Mouse (Mus musculus) MEL (cell line): ENCODE measurements around the gene Wfikkn2. TPM values are rescaled to one million over a fixed set of nuclear protein-coding genes. Genes with fewer than 3 reads are reported as not detected.

ENCODE experiments used
- DNase-seq: peaks from one replicate; pipeline ENCODE4 v3.0.0; 2011; ENCODE audit warnings: low read depth, low spot score
- H3K27ac ChIP-seq: 2 replicates; pipeline ENCODE4 v1.5.1; 2012; ENCODE audit warnings: low read depth, mild to moderate bottlenecking, control low read depth, low read length, moderate library complexity; ENCODE audit not compliant: control insufficient read depth
- H3K27me3 ChIP-seq, 2 experiments: fragments of 150-350 bp in 1 of 2; sonication (generic) in 1 of 2; 2 replicates each; pipeline ENCODE4 v1.6.1; 2012; ENCODE audit warnings: low read length in 2 of 2, mild to moderate bottlenecking in 2 of 2, improper control_type of control experiment in 1 of 2, moderate library complexity in 1 of 2; ENCODE audit not compliant: insufficient read depth in 2 of 2, control insufficient read depth in 1 of 2
- H3K36me3 ChIP-seq, 2 experiments: 2 replicates each; pipeline ENCODE4 v1.6.1; 2012 to 2014; ENCODE audit warnings: low read length in 2 of 2, improper control_type of control experiment in 1 of 2, inconsistent platforms in 1 of 2, mild to moderate bottlenecking in 1 of 2; ENCODE audit not compliant: insufficient read depth in 2 of 2, control insufficient read depth in 1 of 2
- H3K4me1 ChIP-seq, 2 experiments: fragments of 150-350 bp in 1 of 2; sonication (generic) in 1 of 2; 2 replicates each; pipeline ENCODE4 v1.6.1; 2012; ENCODE audit warnings: low read length in 2 of 2, improper control_type of control experiment in 1 of 2, mild to moderate bottlenecking in 1 of 2; ENCODE audit not compliant: insufficient read depth in 2 of 2, control insufficient read depth in 1 of 2
- H3K4me3 ChIP-seq, 2 experiments: fragments of 150-350 bp in 1 of 2; sonication (generic) in 1 of 2; 2 replicates each; pipeline ENCODE4 v1.5.1; 2012; ENCODE audit warnings: low read depth in 2 of 2, low read length in 2 of 2, mild to moderate bottlenecking in 2 of 2, moderate library complexity in 2 of 2, control low read depth in 1 of 2, improper control_type of control experiment in 1 of 2; ENCODE audit not compliant: control insufficient read depth in 1 of 2, insufficient read depth in 1 of 2
- H3K79me2 ChIP-seq: 2 replicates; pipeline ENCODE4 v1.6.1; 2012; ENCODE audit warnings: mild to moderate bottlenecking, low read length, moderate library complexity; ENCODE audit not compliant: control insufficient read depth, poor library complexity, insufficient read depth
- H3K9ac ChIP-seq: 2 replicates; pipeline ENCODE4 v1.6.1; 2012; ENCODE audit warnings: low read depth, mild to moderate bottlenecking, control low read depth, low read length, moderate library complexity; ENCODE audit not compliant: control insufficient read depth, poor library complexity, severe bottlenecking
- H3K9me3 ChIP-seq: fragments of 150-350 bp; sonication (generic); replicated peaks from 2 replicates; pipeline ENCODE4 v1.6.1; 2012; ENCODE audit warnings: mild to moderate bottlenecking, low read length, improper control_type of control experiment, moderate library complexity; ENCODE audit not compliant: insufficient read depth
- CHD2 ChIP-seq: IDR thresholded peaks from 2 replicates; pipeline ENCODE4 v1.6.1; 2011; ENCODE audit warnings: low read length, improper control_type of control experiment
- HCFC1 ChIP-seq: IDR thresholded peaks from 2 replicates; pipeline ENCODE4 v1.6.1; 2012; ENCODE audit warnings: low read depth, mild to moderate bottlenecking, inconsistent platforms, low read length, improper control_type of control experiment, moderate library complexity
- KAT2A ChIP-seq: conservative IDR thresholded peaks from 2 replicates; pipeline ENCODE4 v1.6.1; 2012; ENCODE audit warnings: low read depth, low read length, improper control_type of control experiment, inconsistent platforms
- MAX ChIP-seq: IDR thresholded peaks from 2 replicates; pipeline ENCODE4 v1.6.1; 2011; ENCODE audit warnings: low read length, improper control_type of control experiment
- MAZ ChIP-seq: IDR thresholded peaks from 2 replicates; pipeline ENCODE4 v1.6.1; 2012; ENCODE audit warnings: low read depth, mild to moderate bottlenecking, inconsistent platforms, low read length, improper control_type of control experiment
- MXI1 ChIP-seq: IDR thresholded peaks from 2 replicates; pipeline ENCODE4 v1.6.1; 2011; ENCODE audit warnings: mild to moderate bottlenecking, low read depth, low read length, improper control_type of control experiment
- MYB ChIP-seq: IDR thresholded peaks from 2 replicates; pipeline ENCODE4 v1.6.1; 2011; ENCODE audit warnings: mild to moderate bottlenecking, low read depth, low read length, improper control_type of control experiment
- NELFE ChIP-seq: IDR thresholded peaks from 2 replicates; pipeline ENCODE4 v1.6.1; 2011; ENCODE audit warnings: low read depth, low read length, improper control_type of control experiment
- POLR2A ChIP-seq, 2 experiments: IDR thresholded peaks; 2 replicates each; pipeline ENCODE4 v1.6.1; 2011 to 2012; ENCODE audit warnings: low read length in 2 of 2, mild to moderate bottlenecking in 2 of 2, control low read depth in 1 of 2, improper control_type of control experiment in 1 of 2, low read depth in 1 of 2, moderate library complexity in 1 of 2; ENCODE audit not compliant: control insufficient read depth in 1 of 2, insufficient read depth in 1 of 2, poor library complexity in 1 of 2
- POLR2AphosphoS5 ChIP-seq: IDR thresholded peaks from 2 replicates; pipeline ENCODE4 v1.6.1; 2012; ENCODE audit warnings: low read depth, borderline replicate concordance, mild to moderate bottlenecking, inconsistent platforms, low read length, moderate library complexity, mixed read lengths
- RAD21 ChIP-seq: IDR thresholded peaks from 2 replicates; pipeline ENCODE4 v1.6.1; 2011; ENCODE audit warnings: mild to moderate bottlenecking, low read depth, low read length, improper control_type of control experiment
- RCOR1 ChIP-seq: IDR thresholded peaks from 2 replicates; pipeline ENCODE4 v1.6.1; 2012; ENCODE audit warnings: low read depth, mild to moderate bottlenecking, inconsistent platforms, low read length, improper control_type of control experiment
- TAL1 ChIP-seq: IDR thresholded peaks from 2 replicates; pipeline ENCODE4 v1.6.1; 2012; ENCODE audit warnings: mild to moderate bottlenecking, inconsistent platforms, low read length, moderate library complexity, mixed read lengths
- TBP ChIP-seq: IDR thresholded peaks from 2 replicates; pipeline ENCODE4 v1.8.0; 2011; ENCODE audit warnings: low read depth, low read length, improper control_type of control experiment
- ZC3H11A ChIP-seq: IDR thresholded peaks from 2 replicates; pipeline ENCODE4 v1.6.1; 2012; ENCODE audit warnings: low read depth, mild to moderate bottlenecking, inconsistent platforms, low read length, improper control_type of control experiment
- ZNF384 ChIP-seq: IDR thresholded peaks from 2 replicates; pipeline ENCODE4 v1.6.1; 2012; ENCODE audit warnings: low read depth, mild to moderate bottlenecking, inconsistent platforms, low read length, improper control_type of control experiment
- polyA plus RNA-seq, 2 experiments: library from polyadenylated mRNA; stranded (reverse) in 1 of 2; unstranded in 1 of 2; fragments of >175 nt in 1 of 2; fragments of >200 nt in 1 of 2; gene quantifications; 2 replicates each; pipeline versions ENCODE4 v1.2.1 to v1.2.4; 2012; ENCODE audit warnings: low replicate concordance in 2 of 2, low read depth in 1 of 2; ENCODE audit not compliant: insufficient read length in 2 of 2, insufficient read depth in 1 of 2, missing spikeins in 1 of 2
- total RNA-seq: library from RNA; depleted of rRNA; stranded (reverse); fragments of 300-350 nt; gene quantifications from 2 replicates; pipeline ENCODE4 v1.2.3, GENCODE M21; 2012

The Wfikkn2 gene
- total and polyA plus RNA-seq, 3 experiments: not detected

GRCm38 (mm10) chr11:94233405-94233804 lies 12.4 kb downstream of the Wfikkn2 start:
- DNase-seq: no peak
- no peak overlapping the region for H3K27ac ChIP-seq
- no peak for TF ChIP-seq NELFE
- no peak for TF ChIP-seq HCFC1
- no peak for TF ChIP-seq CHD2
- no peaks in the 10 kb centered on the region for H3K79me2 ChIP-seq
- no peak overlapping the region for H3K9ac ChIP-seq
- H3K36me3 ChIP-seq: peaks cover 0 to 3% of the 10 kb centered on the region in 2 experiments; a peak in 1 of 4 replicates
- no peak overlapping the region for H3K4me3 ChIP-seq
- H3K4me1 ChIP-seq: peaks cover 0 to 10% of the 10 kb centered on the region in 2 experiments; a peak in 2 of 4 replicates
- no peaks in the 10 kb centered on the region for H3K27me3 ChIP-seq
- H3K9me3 ChIP-seq: no peaks in the 10 kb centered on the region

- H3K36me3 ChIP-seq: peaks cover 0 to 3% of the 10 kb centered on the region in 2 experiments; a peak in 1 of 4 replicates
- H3K4me1 ChIP-seq: peaks cover 0 to 10% of the 10 kb centered on the region in 2 experiments; a peak in 2 of 4 replicates
- H3K27ac ChIP-seq: no peak overlapping the region
- no peaks in the 10 kb centered on the region for H3K79me2 ChIP-seq
- no peak for DNase-seq
- no peak overlapping the region for H3K9ac ChIP-seq
- H3K9me3 ChIP-seq: no peaks in the 10 kb centered on the region
- no peaks in the 10 kb centered on the region for H3K27me3 ChIP-seq
- no peak overlapping the region for H3K4me3 ChIP-seq
- TF ChIP-seq POLR2A (IDR thresholded peaks at IDR 0.05; ENCODE audit: control insufficient read depth in 1 of 2, insufficient read depth in 1 of 2, low read depth in 1 of 2, low read length in 2 of 2, poor library complexity in 1 of 2) (no peak), TAL1 (no peak), MYB (no peak), MAX (no peak), NELFE (no peak), ZC3H11A (no peak), POLR2AphosphoS5 (no peak; the same call in 1 of the 2 replicates), KAT2A (no peak), TBP (no peak), RAD21 (no peak), MXI1 (no peak), MAZ (no peak), HCFC1 (no peak), ZNF384 (no peak), RCOR1 (no peak)
- TF ChIP-seq, all 39 proteins: peak for 0
Measured at GRCm38 (mm10) chr11:94231821-94232552, 13.8 kb downstream of the Wfikkn2 start.
